Mouse (Mus musculus) embryonic facial prominence, embryonic 14.5 days (tissue): ENCODE data around the gene Shmt1. TPM values are rescaled to one million over a fixed set of nuclear protein-coding genes. Genes with fewer than 3 reads are reported as not detected.
"Not testable (repeated sequence)": the region's sequence is repeated elsewhere in the genome, so short reads cannot be mapped to it uniquely, and the experiment has no call there.

ENCODE experiments used
- ATAC-seq: fragments of 200-750 bp; cut with Nextera tagmentation; 2 replicates; pipeline ENCODE4 v1.8.0; 2017; ENCODE audit warnings: low read depth, moderate number of reproducible peaks, moderate TSS enrichment
- DNase-seq: peaks from one replicate; pipeline ENCODE4 v3.0.0-alpha.2; 2015; ENCODE audit warnings: low spot score
- H3K27ac ChIP-seq: fragments of 300-500 bp; sonication (generic); replicated peaks from 2 replicates; pipeline ENCODE4 v1.5.1; 2014; ENCODE audit warnings: low read depth, mild to moderate bottlenecking, low read length, moderate library complexity
- H3K27me3 ChIP-seq: fragments of 300-500 bp; sonication (generic); replicated peaks from 2 replicates; pipeline ENCODE4 v1.6.1; 2014; ENCODE audit warnings: low read length; ENCODE audit not compliant: control insufficient read depth, insufficient read depth
- H3K36me3 ChIP-seq: fragments of 300-500 bp; sonication (generic); 2 replicates; pipeline ENCODE4 v1.6.1; 2014; ENCODE audit warnings: low read length, mixed read lengths; ENCODE audit not compliant: control insufficient read depth, insufficient read depth
- H3K4me1 ChIP-seq: fragments of 300-500 bp; sonication (generic); 2 replicates; pipeline ENCODE4 v1.6.1; 2014; ENCODE audit warnings: antibody characterized with exemption, low read length; ENCODE audit not compliant: control insufficient read depth, insufficient read depth
- H3K4me2 ChIP-seq: fragments of 300-500 bp; sonication (generic); 2 replicates; pipeline ENCODE4 v1.6.1; 2014; ENCODE audit warnings: low read depth, mild to moderate bottlenecking, low read length, moderate library complexity, mixed read lengths
- H3K4me3 ChIP-seq: fragments of 300-500 bp; sonication (generic); 2 replicates; pipeline ENCODE4 v1.5.1; 2014; ENCODE audit warnings: low read depth, mild to moderate bottlenecking, low read length
- H3K9ac ChIP-seq: fragments of 300-500 bp; sonication (generic); 2 replicates; pipeline ENCODE4 v1.6.1; 2014; ENCODE audit warnings: low read depth, mild to moderate bottlenecking, low read length, moderate library complexity, mixed read lengths
- H3K9me3 ChIP-seq: fragments of 300-500 bp; sonication (generic); 2 replicates; pipeline ENCODE4 v1.6.1; 2016; ENCODE audit warnings: low read length; ENCODE audit not compliant: control insufficient read depth
- WGBS: fragments of 180-500 bp; shearing (Covaris S2); extraction: QIAGEN DNeasy Blood & Tissue Kit; methylation state at CpG from one replicate; pipeline ENCODE4 v1.1.7; 2014; 5-methylcytosine and 5-hydroxymethylcytosine counted together
- polyA plus RNA-seq: library from polyadenylated mRNA; unstranded; fragments of >200 nt; fragmentation: Nextera tagmentation; extraction: Ambion mirVana; gene quantifications from 2 replicates; pipeline ENCODE4 v1.2.1, GENCODE M21; 2014

The Shmt1 gene
- 30.2 and 35.7 TPM in 2 replicates for polyA plus RNA-seq

- H3K36me3 ChIP-seq, H3K9me3 ChIP-seq, H3K27ac ChIP-seq, H3K27me3 ChIP-seq, DNase-seq, ATAC-seq: not testable (repeated sequence)
- H3K9ac ChIP-seq: peak within 1 kb of the TSS; percentile 46
- H3K4me2 ChIP-seq: peak within 1 kb of the TSS; percentile 86
- WGBS: 30% methylated on average over 6 of the region's 6 CpGs
- H3K4me1 ChIP-seq: peaks cover 19% of the 10 kb centered on the region
- peak within 1 kb of the TSS; percentile 54 for H3K4me3 ChIP-seq
Measured at GRCm38 (mm10) chr11:60811618-60812017, at the start of gene Shmt1. Gene Shmt1 (minus strand): TSS chr11:60811718.

GRCm38 (mm10) chr11:60856587-60856986 lies 45.1 kb upstream of the Shmt1 start:
- H3K27ac ChIP-seq: no peak overlapping the region
- H3K4me2 ChIP-seq: no peak overlapping the region
- H3K36me3 ChIP-seq: peaks cover 90% of the 10 kb centered on the region
- H3K4me3 ChIP-seq: no peak overlapping the region
- H3K9me3 ChIP-seq: no peaks in the 10 kb centered on the region
- 67% methylated on average over 3 of the region's 3 CpGs for WGBS
- H3K27me3 ChIP-seq: no peaks in the 10 kb centered on the region
- no peak overlapping the region for H3K9ac ChIP-seq
- no peaks in the 10 kb centered on the region for H3K4me1 ChIP-seq
- DNase-seq: no peak
- no peak for ATAC-seq

- Histone ChIP-seq H3K27ac (no peak overlapping the region), H3K4me1 (no peaks in the 10 kb centered on the region), H3K4me3 (no peak overlapping the region), H3K36me3 (peaks cover 21% of the 10 kb centered on the region; the same call in 1 of the 2 replicates), H3K9me3 (no peaks in the 10 kb centered on the region), H3K9ac (no peak overlapping the region), H3K4me2 (no peak overlapping the region), H3K27me3 (no peaks in the 10 kb centered on the region)
- DNase-seq (no peak), ATAC-seq (no peak)
- 89% methylated on average over 5 of the region's 5 CpGs for WGBS
Measured at GRCm38 (mm10) chr11:60845415-60845814, 33.9 kb upstream of the Shmt1 start.

- ATAC-seq: no peak
- Histone ChIP-seq H3K27me3 (no peaks in the 10 kb centered on the region), H3K9ac (no peak overlapping the region), H3K4me1 (no peaks in the 10 kb centered on the region), H3K36me3 (peaks cover 14% of the 10 kb centered on the region; the same call in 1 of the 2 replicates), H3K4me3 (no peak overlapping the region), H3K27ac (no peak overlapping the region), H3K9me3 (no peaks in the 10 kb centered on the region), H3K4me2 (no peak overlapping the region)
- no peak for DNase-seq
- WGBS: 77% methylated on average over 5 of the region's 5 CpGs
Measured at GRCm38 (mm10) chr11:60843412-60843811, 31.9 kb upstream of the Shmt1 start.

GRCm38 (mm10) chr11:60841467-60842200 lies 30.1 kb upstream of the Shmt1 start:
- no peak for ATAC-seq
- H3K27ac ChIP-seq: no peak overlapping the region
- H3K4me2 ChIP-seq: no peak overlapping the region
- H3K27me3 ChIP-seq: no peaks in the 10 kb centered on the region
- peaks cover 10% of the 10 kb centered on the region; the same call in 1 of the 2 replicates for H3K36me3 ChIP-seq
- no peak for DNase-seq
- no peaks in the 10 kb centered on the region for H3K9me3 ChIP-seq
- WGBS: 75% methylated on average over 12 of the region's 12 CpGs
- H3K4me3 ChIP-seq: no peak overlapping the region
- no peak overlapping the region for H3K9ac ChIP-seq
- no peaks in the 10 kb centered on the region for H3K4me1 ChIP-seq

GRCm38 (mm10) chr11:60837644-60838406 lies 26.3 kb upstream of the Shmt1 start:
- ATAC-seq: no peak
- H3K4me3 ChIP-seq: no peak overlapping the region
- 94% methylated on average over 10 of the region's 10 CpGs for WGBS

GRCm38 (mm10) chr11:60836897-60837296 lies 25.4 kb upstream of the Shmt1 start:
- H3K4me3 ChIP-seq: no peak overlapping the region
- no peaks in the 10 kb centered on the region for H3K9me3 ChIP-seq
- 0 out of 2 replicates have a peak, but pooled peaks cover 3% of the 10 kb centered on the region for H3K36me3 ChIP-seq
- ATAC-seq: no peak
- WGBS: 93% methylated on average over 6 of the region's 6 CpGs
- H3K4me2 ChIP-seq: no peak overlapping the region
- H3K27me3 ChIP-seq: no peaks in the 10 kb centered on the region
- no peak for DNase-seq
- no peak overlapping the region for H3K9ac ChIP-seq
- no peak overlapping the region for H3K27ac ChIP-seq
- H3K4me1 ChIP-seq: no peaks in the 10 kb centered on the region

More at GRCm38 (mm10) chr11:60837644-60838406, 26.3 kb upstream of the Shmt1 start:
- Histone ChIP-seq H3K9ac (no peak overlapping the region), H3K27me3 (no peaks in the 10 kb centered on the region), H3K4me2 (no peak overlapping the region), H3K4me1 (no peaks in the 10 kb centered on the region), H3K27ac (no peak overlapping the region), H3K36me3 (0 out of 2 replicates have a peak, but pooled peaks cover 3% of the 10 kb centered on the region), H3K9me3 (no peaks in the 10 kb centered on the region)
- DNase-seq: no peak

- no peaks in the 10 kb centered on the region for H3K36me3 ChIP-seq
- under 1% methylated on average over 34 of the region's 34 CpGs for WGBS
Measured at GRCm38 (mm10) chr11:60830433-60831052, 19.0 kb upstream of the Shmt1 start, which contains the start of gene Dhrs7b. Gene Dhrs7b (plus strand): TSS chr11:60830631.

More at GRCm38 (mm10) chr11:60830433-60831052, 19.0 kb upstream of the Shmt1 start, which contains the start of gene Dhrs7b:
- peak; percentile 99 for DNase-seq
- peak within 1 kb of the TSS; percentile 74 for H3K4me2 ChIP-seq
- H3K27ac ChIP-seq: peak within 1 kb of the TSS; percentile 80
- H3K27me3 ChIP-seq: no peaks in the 10 kb centered on the region
- H3K4me3 ChIP-seq: peak within 1 kb of the TSS; percentile 70
- H3K9ac ChIP-seq: peak within 1 kb of the TSS; percentile 78
- H3K9me3 ChIP-seq: no peaks in the 10 kb centered on the region
- H3K4me1 ChIP-seq: peaks cover 5% of the 10 kb centered on the region; the same call in 1 of the 2 replicates
- ATAC-seq: peak; percentile 99
